Mouse (Mus musculus) kidney, adult 11 months (tissue): ENCODE results near the gene Rftn2.
"Not testable (repeated sequence)": the region's sequence is repeated elsewhere in the genome, so short reads cannot be mapped to it uniquely, and the experiment has no call there.

Experiments used
- DNase-seq: peaks from one replicate; pipeline ENCODE4 v3.0.0; 2022

The Rftn2 gene

GRCm38 (mm10) chr1:55171361-55172325 lies 54.9 kb downstream of the Rftn2 start:
- no peak for DNase-seq

- DNase-seq, result no peak
Observed at GRCm38 (mm10) chr1:55168591-55168990, 58.0 kb downstream of the Rftn2 start.

- no peak for DNase-seq
Observed at GRCm38 (mm10) chr1:55167560-55167959, 59.0 kb downstream of the Rftn2 start.

DNA sequence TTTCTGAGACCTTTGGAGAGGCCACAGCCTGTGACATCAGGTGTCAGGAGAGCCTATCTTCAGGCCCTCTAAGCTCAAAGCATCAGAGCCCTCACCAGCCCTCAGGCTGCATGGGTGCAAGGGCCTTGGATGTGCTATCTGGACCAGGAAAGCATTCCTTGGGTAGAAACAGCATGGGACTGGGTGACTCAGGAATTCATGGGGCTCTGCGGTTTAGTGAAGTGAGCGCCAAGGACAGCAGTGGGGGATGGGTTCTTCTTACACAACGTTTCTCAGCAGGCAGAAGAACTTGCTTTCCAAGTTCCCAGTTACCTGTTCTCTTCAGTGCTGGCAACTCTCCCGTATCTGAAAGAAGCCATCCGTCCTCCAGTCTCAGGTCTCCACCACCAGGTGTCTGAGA lies 62.6 kb downstream of the Rftn2 start:
- DNase-seq, result no peak

- no peak for DNase-seq
Observed at GRCm38 (mm10) chr1:55162781-55163180, 63.8 kb downstream of the Rftn2 start.

GRCm38 (mm10) chr1:55161895-55162294 lies 64.7 kb downstream of the Rftn2 start:
- DNase-seq, result no peak

GRCm38 (mm10) chr1:55160831-55161638 lies 65.5 kb downstream of the Rftn2 start:
- no peak for DNase-seq

- no peak for DNase-seq
Observed at GRCm38 (mm10) chr1:55160218-55160617, 66.4 kb downstream of the Rftn2 start.

- DNase-seq, result no peak
Observed at GRCm38 (mm10) chr1:55158821-55159220, 67.8 kb downstream of the Rftn2 start.

GRCm38 (mm10) chr1:55158211-55158610 lies 68.4 kb downstream of the Rftn2 start:
- DNase-seq, result no peak

GRCm38 (mm10) chr1:55157329-55157728 lies 69.3 kb downstream of the Rftn2 start:
- no peak for DNase-seq

DNA sequence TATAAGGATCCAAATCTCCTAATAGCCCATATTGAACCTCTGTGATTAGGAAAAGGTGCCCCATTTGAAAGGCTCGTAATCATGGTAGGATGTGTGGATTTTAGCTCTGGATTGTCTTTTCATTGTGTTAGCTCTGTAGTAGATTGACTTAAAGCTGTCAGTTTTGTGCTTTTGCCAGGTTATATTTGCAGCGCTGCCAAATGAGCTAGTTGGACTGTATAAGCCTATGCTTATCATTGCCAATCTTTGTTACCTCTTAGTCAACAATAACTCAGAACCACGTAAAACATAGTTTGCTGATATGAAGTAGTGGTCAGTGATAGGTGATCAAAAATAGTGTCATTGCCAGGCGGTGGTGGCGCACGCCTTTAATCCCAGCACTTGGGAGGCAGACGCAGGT lies 81.0 kb downstream of the Rftn2 start:
- no peak for DNase-seq

DNA sequence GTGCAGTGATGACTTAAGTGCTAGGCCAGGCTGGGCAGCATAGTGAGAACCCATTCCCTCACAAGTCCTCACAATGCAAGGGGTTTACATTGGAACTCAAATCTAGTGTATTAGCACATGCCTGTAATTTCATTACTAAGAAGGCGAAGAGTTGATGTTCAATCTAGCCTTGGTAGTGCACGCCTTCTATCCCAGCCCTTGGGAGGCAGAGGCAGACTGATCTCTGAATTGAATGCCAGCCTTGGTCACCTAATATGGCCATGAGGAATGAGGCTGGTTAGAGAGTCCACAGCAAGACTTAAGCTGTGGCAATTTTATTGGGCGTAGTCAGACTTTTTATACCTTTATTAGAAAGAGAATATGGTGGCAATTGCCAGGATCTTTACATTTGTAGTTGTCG lies 82.2 kb downstream of the Rftn2 start:
- no peak for DNase-seq

DNA sequence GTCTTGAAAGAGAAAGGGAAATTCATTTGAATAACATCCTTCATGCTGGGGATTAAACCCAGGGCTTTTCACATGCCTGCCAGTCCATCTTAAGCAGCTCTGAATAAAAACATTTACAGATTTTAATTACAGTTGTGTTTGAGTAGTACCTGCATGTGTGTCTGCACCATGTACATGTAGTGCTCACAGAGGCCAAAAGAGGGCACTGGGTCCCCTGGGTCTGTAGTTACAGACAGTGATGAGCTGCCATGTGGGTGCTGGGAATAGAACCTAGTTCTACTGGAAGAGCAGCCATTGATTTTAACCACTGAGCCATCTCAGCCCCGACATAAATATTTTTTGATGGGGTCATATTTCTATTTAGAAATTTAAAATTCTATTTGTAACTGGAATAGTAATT lies 90.7 kb downstream of the Rftn2 start:
- DNase-seq, result no peak

DNA sequence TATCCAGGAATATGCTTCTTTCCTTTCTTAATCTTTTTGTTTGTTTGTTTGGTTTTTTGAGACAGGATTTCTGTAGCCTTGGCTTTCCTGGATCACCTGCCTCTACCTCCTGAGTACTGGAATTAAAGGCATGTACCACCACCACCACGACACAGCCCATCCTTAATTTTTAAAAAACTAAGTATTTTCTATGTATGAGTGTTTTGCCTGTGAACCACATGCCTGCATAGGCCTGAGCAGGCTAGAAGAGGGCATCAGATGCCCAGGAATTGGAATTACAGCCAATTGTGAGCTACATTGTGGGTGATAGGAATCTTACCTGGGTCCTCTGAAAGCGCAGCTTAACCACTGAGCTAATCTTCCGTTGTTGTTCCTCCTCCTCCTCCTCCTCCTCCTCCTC lies 92.3 kb downstream of the Rftn2 start:
- no peak for DNase-seq

DNA sequence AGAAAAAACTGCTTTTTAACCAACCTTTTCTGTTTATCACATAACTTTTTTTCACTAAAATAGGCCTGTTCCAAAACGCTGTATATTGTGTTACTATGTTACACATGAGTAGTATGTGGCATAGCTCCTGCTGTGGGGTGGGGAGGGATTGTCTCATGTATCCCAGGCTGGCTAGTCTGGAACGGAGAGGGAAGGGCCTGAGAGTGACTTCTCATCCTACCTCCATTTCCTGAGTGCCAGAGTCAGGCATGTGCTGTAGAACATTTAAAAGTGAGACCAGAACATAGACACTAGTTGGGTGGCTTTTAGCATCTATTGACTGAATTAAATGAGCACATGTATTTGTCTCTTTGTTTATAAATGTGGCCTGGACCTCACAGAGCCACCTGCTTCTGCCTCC lies 93.4 kb downstream of the Rftn2 start:
- no peak for DNase-seq

GRCm38 (mm10) chr1:55132308-55132707 lies 94.3 kb downstream of the Rftn2 start:
- no peak for DNase-seq

GRCm38 (mm10) chr1:55131424-55132014 lies 95.1 kb downstream of the Rftn2 start:
- no peak for DNase-seq

DNA sequence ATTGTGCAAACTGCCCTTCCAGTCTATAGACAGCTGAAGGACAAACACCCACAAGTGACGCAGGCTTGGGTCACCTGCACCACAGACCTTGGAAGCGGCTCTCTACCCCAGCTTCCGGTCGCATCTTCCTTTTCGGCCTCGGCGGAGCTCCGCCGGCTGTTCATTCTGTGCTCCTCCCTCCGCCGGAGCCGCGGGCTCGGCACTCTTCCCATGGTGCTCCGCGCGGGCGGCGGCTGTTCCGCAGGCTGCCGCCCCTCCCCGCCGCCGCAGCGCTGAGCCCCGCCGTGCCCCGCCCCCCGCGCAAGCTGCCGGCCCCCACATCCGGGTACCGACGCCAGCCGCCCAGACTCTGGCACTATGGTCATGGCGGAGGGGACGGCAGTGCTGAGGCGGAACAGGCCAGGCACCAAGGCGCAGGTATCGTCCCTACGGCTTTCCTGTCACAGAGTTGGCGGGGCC lies 95.6 kb downstream of the Rftn2 start, which contains the start of gene Mob4:
Gene Mob4 (plus strand): TSS at position 289 of the 459 bp plus-strand sequence.
- peak; percentile 87 for DNase-seq

DNA sequence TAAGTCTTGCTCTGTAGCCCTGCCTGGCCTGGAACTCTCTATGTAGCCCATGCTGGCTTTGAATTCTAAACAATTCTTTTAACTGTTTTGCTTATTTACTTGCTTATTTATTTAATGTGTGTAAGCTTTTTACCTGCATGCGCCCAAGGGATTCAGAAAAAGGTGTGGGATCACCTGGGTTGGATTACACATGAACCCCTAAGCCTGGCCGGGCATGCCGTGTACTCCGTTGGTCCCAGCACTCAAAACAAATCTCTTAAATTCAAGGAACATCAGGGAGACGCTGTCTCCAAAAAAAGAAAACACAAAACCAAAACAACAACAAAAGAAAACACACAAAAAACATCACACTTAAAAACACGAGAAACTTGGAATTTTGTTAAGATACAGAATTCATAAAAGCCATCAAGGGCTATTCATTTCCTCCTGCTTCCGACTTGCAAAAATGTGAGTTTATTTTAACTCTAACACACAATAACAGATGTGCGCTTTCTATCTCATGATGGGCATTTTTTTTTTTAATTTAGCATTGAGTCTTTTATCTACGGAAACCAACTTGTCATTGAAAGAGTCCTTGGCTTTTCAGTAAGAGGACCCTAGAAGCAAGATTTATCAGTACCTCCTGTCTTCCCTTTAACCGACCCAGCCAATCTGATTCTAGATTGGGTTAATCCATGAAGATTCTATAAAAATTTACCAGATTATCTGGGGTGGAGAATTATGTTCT lies 96.2 kb downstream of the Rftn2 start:
- no peak for DNase-seq

DNA sequence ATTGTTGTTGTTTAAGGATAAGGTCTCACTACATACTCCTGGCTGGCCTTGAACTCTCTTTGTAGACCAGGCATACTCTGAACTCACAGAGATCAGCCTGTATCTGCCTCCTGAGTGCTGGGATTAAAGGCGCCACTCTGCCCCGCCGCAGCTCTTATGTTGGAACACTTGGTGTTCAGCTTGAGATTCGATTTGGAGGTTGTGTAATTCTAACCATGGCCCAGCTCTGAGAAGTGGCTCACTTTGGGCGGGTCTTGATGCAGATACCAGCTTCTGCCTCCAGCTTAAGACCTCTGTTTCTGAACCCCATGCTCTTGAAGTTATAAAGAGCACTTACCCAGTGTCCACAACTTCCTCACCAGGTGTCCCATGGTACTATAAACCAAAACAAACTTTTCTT lies 96.9 kb downstream of the Rftn2 start:
- no peak for DNase-seq

- not testable (repeated sequence) for DNase-seq
Observed at GRCm38 (mm10) chr1:55124136-55124535, 102.4 kb downstream of the Rftn2 start.

DNA sequence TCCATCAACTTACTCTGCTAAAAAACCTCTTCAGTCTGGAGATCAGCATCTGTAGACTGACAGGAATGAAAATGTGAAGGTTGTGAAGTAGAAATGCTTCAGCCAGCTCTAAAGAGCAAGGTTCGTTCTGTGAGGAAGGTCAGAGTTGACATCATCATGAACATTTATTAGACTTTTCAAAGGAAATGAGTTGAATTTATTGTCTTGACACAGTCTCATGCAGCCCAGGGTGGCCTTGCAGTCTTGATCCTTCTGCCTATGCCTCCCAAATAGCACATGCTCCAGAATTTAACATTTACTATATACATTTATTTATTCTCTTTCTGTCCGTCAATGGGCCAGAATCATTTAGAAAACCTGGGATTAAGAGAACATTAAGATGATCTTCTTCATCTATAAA lies 103.0 kb downstream of the Rftn2 start:
- no peak for DNase-seq
